ENCODE assay signal across 8 mouse cellular contexts in genomic region chr14:105333475-105334094, GRCm38 (mm10).
A peak's percentile ranks its signal among the peaks of the same experiment; 100 is the strongest.
DNase-seq lines count a peak whose midpoint lies in the region; ATAC-seq and TF ChIP-seq lines count a peak whose summit lies in the region.

No protein-coding gene starts in this region.

- no peak overlapping the region for H3K4me3 ChIP-seq in lung, embryonic 14.5 days (ENCODE audit: low read depth, low read length)
- H3K4me3 ChIP-seq in forebrain, embryonic 12.5 days (replicated peaks) = peak overlapping the region; percentile 31

- peaks cover 4% of the 10 kb centered on the region; the same call in 1 of the 2 replicates for H3K4me1 ChIP-seq in lung, embryonic 14.5 days (ENCODE audit: insufficient read depth)
- H3K4me1 ChIP-seq in forebrain, embryonic 12.5 days = peaks cover 6% of the 10 kb centered on the region

- no peaks in the 10 kb centered on the region for H3K9me3 ChIP-seq in lung, embryonic 14.5 days (ENCODE audit: low read depth, low read length)
- no peaks in the 10 kb centered on the region for H3K9me3 ChIP-seq in forebrain, embryonic 12.5 days

- no peak for DNase-seq in lung, embryonic 14.5 days
- DNase-seq in lung, postnatal 36 days = no peak
- peak; percentile 45 to 53 for DNase-seq in layer of hippocampus, postnatal 36 days
- DNase-seq in right cerebral cortex, postnatal 14 days = peak; percentile 44
- DNase-seq in kidney, postnatal 10 days = no peak
- no peak for DNase-seq in adrenal gland, postnatal 14 days

- TF ChIP-seq CTCF in lung, embryonic 14.5 days (IDR thresholded peaks at IDR 0.05; ENCODE audit: low read depth) = no peak

- ATAC-seq in lung, embryonic 14.5 days (ENCODE audit: insufficient read depth) = no peak
- ATAC-seq in forebrain, embryonic 12.5 days (ENCODE audit: low FRiP score) = peak; percentile 82
- ATAC-seq in megakaryocyte progenitor cell, adult 5-6 weeks (replicated peaks; ENCODE audit: poor library complexity) = no peak

- H3K27me3 ChIP-seq in lung, embryonic 14.5 days (ENCODE audit: insufficient read depth, low read length) = no peaks in the 10 kb centered on the region
- no peaks in the 10 kb centered on the region for H3K27me3 ChIP-seq in forebrain, embryonic 12.5 days

- H3K4me2 ChIP-seq in lung, embryonic 14.5 days = peak overlapping the region; percentile 1; the same call in 1 of the 2 replicates
- H3K4me2 ChIP-seq in forebrain, embryonic 12.5 days = peak overlapping the region; percentile 46

- WGBS in lung, embryonic 14.5 days = 69% methylated on average over 16 of the region's 16 CpGs
- WGBS in forebrain, embryonic 12.5 days = 21% methylated on average over 16 of the region's 16 CpGs

- H3K36me3 ChIP-seq in lung, embryonic 14.5 days (ENCODE audit: insufficient read depth) = no peaks in the 10 kb centered on the region
- H3K36me3 ChIP-seq in forebrain, embryonic 12.5 days (replicated peaks) = no peaks in the 10 kb centered on the region

- H3K27ac ChIP-seq in lung, embryonic 14.5 days (ENCODE audit: low read depth) = no peak overlapping the region
- H3K27ac ChIP-seq in forebrain, embryonic 12.5 days = 0 out of 2 replicates have a peak overlapping the region, but pooled peaks have one; percentile 21

- H3K9ac ChIP-seq in lung, embryonic 14.5 days = no peak overlapping the region
- no peak overlapping the region for H3K9ac ChIP-seq in forebrain, embryonic 12.5 days

Comparison
In these comparisons a context has a peak if more than half of its experiments do, and no peak if none do; other contexts are left out.
1. DNase-seq: peak in layer of hippocampus, postnatal 36 days (2 of 2) and right cerebral cortex, postnatal 14 days (single experiment); none in lung, embryonic 14.5 days (single experiment), lung, postnatal 36 days (single experiment), kidney, postnatal 10 days (single experiment) and adrenal gland, postnatal 14 days (single experiment).